Mouse (Mus musculus) left cerebral cortex, adult 2 months (tissue): ENCODE data around the gene Camp. TPM values are rescaled to one million over a fixed set of nuclear protein-coding genes. Genes with fewer than 3 reads are reported as not detected.
"Not testable (repeated sequence)": the region's sequence is repeated elsewhere in the genome, so short reads cannot be mapped to it uniquely, and the experiment has no call there.

Experiments
- DNase-seq, 2 experiments: peaks; one replicate each; pipeline ENCODE4 v3.0.0; 2021 to 2022; ENCODE audit warnings: low spot score in 2 of 2, mixed read lengths in 1 of 2; ENCODE audit errors: extremely low spot score in 1 of 2
- H3K27ac ChIP-seq: fragments of 200-600 bp; 2 replicates; pipeline ENCODE4 v1.8.1; 2022
- H3K4me3 ChIP-seq: fragments of 200-600 bp; 2 replicates; pipeline ENCODE4 v1.8.1; 2022
- CTCF ChIP-seq: fragments of 200-600 bp; IDR thresholded peaks from 2 replicates; pipeline ENCODE4 v1.8.1; 2022; ENCODE audit warnings: antibody characterized with exemption, mild to moderate bottlenecking, moderate library complexity
- intact Hi-C: fragments of 180-260 bp; cut with DNase I; formaldehyde crosslinking; loops from one replicate; pipeline ENCODE4 v1.15.1; 2025
- microRNA-seq, 2 experiments: library from miRNA; unstranded; fragments of <30 nt; microRNA quantifications; one replicate each; pipeline ENCODE4 v1.2.0; 2021
- total RNA-seq, 2 experiments: library from RNA; stranded (reverse); gene quantifications; 2 replicates each; pipeline ENCODE4 v1.2.3; 2021

The Camp gene
- total RNA-seq, 2 experiments from 2014 or later, result not detected

DNA sequence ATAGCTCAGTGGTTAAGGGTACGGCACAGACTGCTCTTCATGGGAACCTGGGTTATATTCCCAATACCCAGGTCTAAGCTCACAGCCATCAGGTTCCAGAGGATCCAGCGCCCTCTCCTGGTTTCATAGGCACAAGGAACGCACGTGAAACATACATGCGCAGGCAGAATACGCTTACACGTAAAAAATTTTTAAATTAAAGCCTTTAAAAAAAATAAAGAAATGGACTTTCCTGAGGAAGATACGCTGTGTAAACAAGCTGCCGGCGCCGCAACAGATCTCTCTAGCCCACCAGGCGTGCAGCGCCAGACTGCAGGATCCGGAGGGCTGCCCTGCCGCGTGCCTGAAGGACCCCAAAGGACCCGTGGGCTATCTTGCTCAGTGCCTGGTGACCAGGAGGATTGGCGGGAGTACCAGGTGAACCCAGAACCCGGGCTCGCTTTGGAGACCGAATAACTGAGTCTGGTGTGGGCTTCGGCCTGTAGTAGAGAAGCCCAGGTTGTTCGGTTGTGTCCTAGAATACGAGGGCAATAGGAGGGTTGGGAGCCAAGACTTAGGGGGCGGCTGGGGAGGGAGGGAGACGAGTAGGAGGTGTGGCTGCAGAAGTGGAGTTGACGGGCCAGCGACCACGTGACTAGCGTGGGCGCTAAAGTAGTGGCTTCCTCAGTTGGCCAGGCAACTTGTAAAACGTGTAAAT is 16.9 kb downstream of the Camp start, which contains the start of gene Nme6:
Gene Nme6 (plus strand): TSS at position 359 of the 697 bp plus-strand sequence.
- intact Hi-C loops, result loop anchor here (5.0 to 10.0 kb wide), 3 partner anchors 708 to 830 kb away; no protein-coding TSS in a partner anchor
- peak; percentile 81 to 84 for DNase-seq
- peak within 1 kb of the TSS; percentile 93 for H3K27ac ChIP-seq

DNA sequence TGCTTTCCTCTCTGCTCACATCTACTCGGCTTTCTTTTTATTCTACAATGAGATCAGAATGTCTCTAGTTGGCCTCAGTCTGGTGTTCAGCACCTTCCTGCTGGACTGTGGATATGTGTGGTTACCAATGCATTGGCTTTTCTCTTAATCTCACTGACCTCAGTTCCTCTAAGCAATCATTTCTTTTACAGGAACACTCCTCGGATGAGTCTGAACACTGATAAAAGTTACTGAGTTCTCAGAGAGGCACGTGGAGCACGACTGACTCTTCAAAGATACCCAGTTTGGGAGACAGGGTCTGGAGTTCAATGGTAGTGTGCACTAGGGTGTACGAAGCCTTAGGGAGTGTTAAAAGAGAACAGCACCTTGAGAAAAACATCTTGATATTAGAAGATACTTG is 23.2 kb downstream of the Camp start:
- TF ChIP-seq CTCF, result no peak
- Histone ChIP-seq H3K4me3 (no peak overlapping the region), H3K27ac (no peak overlapping the region)
- DNase-seq, result no peak
- intact Hi-C loops, result no loop called here

More for the DNA sequence above, 16.9 kb downstream of the Camp start, which contains the start of gene Nme6:
- H3K4me3 ChIP-seq, result peak within 1 kb of the TSS; percentile 64
- TF ChIP-seq CTCF, result peak; percentile 81

DNA sequence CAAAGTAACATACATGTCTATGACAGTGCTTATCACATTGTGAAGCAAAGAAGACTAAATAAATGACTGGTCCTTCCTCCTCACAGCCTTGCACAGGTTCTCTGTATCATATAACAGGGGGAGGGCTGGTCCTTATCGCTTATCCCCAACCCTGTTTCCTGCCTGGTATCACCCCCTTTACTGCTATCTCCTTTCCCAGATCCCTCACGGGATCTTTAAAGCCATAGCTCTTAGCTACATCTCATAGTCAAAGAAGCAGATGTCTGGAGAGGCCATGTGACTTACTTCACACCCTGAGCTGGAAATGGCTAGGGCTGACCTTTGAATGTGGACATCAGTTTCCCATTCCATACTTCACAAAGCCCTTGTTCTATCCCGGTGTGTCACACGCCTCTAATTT is 23.7 kb downstream of the Camp start:
- H3K4me3 ChIP-seq, result no peak overlapping the region
- no peak for DNase-seq
- H3K27ac ChIP-seq, result no peak overlapping the region
- TF ChIP-seq CTCF, result no peak
- intact Hi-C loops, result no loop called here

DNA sequence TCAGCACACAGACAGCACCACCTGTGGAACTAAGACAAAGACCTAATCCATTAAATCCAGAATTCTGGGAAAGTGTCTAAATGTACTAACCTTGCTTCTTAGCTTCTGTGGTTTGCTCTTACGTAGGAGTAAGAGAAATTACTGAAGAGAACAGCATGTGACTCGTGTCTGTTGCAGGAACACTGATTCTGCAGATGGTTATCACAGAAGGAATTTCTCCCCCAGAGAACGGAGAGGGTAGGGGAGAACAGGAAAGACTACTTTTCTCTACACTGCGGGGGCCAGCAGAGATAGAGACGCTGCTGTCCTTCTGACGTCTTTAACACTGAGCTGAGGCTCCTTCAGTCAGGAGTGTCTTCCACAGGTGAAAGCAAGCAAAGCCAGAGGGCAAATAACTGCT is 33.1 kb downstream of the Camp start:
- DNase-seq, result no peak

DNA sequence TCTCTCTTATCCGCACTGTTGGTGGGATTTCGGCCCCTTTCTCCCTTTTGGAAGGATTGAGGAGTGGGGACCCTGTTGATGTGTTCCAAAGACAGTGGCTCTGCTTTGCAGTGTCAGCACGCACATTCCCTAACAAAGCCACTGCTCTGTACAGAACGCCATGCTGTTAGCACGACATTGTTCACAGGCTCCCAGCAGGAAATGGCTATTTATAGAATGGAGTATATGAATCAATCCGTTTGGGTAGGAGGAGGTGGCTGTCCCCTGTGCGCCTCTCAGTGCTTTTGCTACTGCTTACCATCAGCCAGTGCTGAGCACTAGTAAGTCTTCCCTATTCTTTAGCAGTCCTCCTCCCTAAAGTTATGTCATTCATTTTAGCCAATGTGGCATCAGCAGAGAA is 36.0 kb downstream of the Camp start:
- H3K27ac ChIP-seq, result no peak overlapping the region
- no peak for TF ChIP-seq CTCF
- DNase-seq, result no peak
- H3K4me3 ChIP-seq, result no peak overlapping the region
- intact Hi-C loops, result no loop called here

More for the DNA sequence above, 33.1 kb downstream of the Camp start:
- Histone ChIP-seq H3K27ac (no peak overlapping the region), H3K4me3 (no peak overlapping the region)
- no peak for TF ChIP-seq CTCF
- intact Hi-C loops, result no loop called here

DNA sequence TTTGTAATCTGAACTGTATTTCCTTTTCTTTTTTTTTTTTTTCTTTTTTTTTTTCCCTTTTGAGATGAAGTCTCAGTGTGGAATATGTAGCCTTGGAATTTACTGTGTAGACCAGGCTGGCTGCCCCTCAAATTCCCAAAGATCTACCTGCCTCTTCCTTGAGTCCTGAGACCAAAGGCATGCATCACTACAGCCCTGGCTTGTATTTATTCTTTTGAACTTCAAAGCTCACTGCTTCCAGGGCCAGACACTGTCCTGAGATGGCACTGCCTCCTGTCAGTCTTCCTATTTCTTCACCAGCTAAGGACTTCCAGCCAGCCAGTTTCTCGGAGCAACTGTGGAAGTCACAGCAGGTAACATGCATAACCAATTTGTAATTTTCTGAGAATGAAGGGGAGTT is 37.4 kb downstream of the Camp start, which contains the start of gene Spink8:
Gene Spink8 (plus strand): TSS at position 301 of the 400 bp plus-strand sequence.
- Histone ChIP-seq H3K4me3 (no peak within 1 kb of the TSS), H3K27ac (no peak within 1 kb of the TSS)
- TF ChIP-seq CTCF, result no peak
- intact Hi-C loops, result no loop called here
- no peak for DNase-seq

DNA sequence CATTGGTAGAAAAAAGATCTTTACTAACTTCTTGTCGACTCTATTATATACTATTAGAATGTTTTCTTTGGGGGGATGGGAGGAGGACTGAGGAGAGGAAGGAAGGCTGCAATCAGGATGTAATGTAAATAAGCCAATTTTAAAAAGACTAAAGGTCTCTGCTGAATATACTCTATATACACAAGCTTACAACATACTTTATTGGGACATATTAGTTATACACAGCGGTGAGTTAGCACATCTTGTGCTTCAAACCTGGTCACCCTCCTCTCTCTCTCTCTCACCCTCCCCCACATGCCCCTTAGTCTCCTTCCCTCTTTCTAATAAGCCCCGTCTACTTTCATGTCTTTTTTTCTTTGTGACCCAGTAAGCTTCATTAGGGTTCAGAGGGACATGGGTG is 41.5 kb downstream of the Camp start:
- no peak for DNase-seq
- H3K4me3 ChIP-seq, result no peak overlapping the region
- intact Hi-C loops, result no loop called here
- no peak overlapping the region for H3K27ac ChIP-seq
- no peak for TF ChIP-seq CTCF

DNA sequence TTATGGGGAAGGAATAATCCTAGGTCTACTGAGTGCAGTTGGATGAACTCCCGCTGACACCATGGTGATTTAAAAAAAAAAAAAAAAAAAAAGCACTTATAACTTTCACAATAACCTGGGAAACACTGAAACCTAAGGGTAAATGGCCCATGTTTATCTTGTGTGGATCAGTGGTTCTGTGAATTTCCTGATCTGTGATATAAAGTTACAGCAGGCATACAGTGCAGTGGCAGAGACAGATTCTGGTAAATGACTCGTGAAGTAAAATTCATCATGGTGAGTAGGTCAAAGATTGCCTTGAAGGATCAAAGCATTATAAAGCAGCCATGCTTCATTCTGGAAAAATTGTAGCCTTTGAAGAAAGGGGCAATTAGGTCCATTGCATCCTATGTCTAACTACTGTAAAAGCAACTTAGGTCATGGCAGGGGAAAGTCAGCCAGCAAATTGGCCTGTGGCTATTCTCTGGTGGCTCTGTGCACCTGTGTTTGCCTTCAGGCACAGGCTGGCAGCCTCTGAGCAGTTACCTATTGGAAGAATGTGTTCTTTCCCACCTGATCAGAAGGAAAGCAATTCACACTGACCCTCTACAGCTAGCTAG is 42.6 kb downstream of the Camp start:
- Histone ChIP-seq H3K4me3 (no peak overlapping the region), H3K27ac (no peak overlapping the region)
- DNase-seq, result no peak
- intact Hi-C loops, result no loop called here
- no peak for TF ChIP-seq CTCF

DNA sequence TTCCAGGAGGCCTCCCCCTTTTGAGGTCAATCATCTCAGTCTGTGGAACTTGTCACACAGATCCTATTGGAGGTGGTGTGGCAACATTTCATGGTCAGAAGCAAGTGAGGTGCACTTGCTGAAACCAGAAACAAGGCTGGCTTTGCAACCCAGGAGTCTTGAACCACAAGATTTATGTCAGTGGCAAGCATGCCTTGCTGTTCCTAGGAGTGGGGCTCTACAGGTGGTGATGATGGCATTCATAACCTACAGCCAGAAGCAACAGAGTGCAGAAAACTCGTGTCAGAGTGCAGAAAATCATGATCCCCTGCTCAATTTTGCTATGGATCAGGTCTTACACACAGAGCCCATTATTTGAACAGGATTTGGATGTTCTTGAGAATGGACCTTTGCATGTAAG is 43.2 kb downstream of the Camp start:
- Histone ChIP-seq H3K4me3 (no peak overlapping the region), H3K27ac (no peak overlapping the region)
- DNase-seq, result no peak
- TF ChIP-seq CTCF, result no peak
- intact Hi-C loops, result no loop called here

DNA sequence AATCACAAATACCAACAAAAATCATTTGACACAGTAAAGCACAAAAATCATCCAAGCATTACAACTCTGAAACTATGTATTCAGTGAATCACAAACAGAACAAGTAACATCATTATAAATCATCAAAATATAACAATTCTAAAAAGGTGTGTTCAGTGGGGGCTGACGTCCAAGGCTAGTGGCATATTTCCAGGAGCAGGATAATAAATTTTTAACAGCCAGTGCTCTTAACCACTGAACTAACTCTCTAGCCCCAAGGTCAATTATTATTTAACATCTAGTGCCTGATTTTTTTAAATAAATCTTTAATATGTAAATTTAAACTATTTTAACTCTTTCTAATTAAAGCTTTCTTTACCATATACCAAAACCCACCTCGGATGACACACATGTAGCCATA is 43.8 kb downstream of the Camp start:
- H3K4me3 ChIP-seq, intact Hi-C loops, H3K27ac ChIP-seq, DNase-seq: not testable (repeated sequence)

DNA sequence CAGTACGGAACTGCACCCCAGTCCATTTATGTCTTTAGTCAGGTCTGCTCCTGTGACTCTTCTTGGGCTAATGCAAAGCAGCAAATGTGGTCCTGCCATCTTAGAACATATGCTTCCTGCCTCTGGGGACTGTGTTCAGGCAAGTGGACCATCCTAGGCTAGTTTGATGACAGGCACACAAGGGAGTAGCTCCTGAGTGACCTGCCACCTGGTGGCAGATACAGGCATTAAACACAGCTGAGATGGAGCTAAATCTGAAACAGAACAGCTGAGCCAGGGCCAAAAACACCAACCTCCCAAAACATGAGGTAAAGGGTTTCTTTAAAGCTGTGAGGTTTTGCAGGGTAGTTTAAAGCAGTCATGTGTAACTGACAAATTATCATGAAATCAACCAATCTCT is 51.4 kb downstream of the Camp start:
- no peak for DNase-seq
- intact Hi-C loops, result no loop called here
- Histone ChIP-seq H3K4me3 (no peak overlapping the region), H3K27ac (no peak overlapping the region)
- peak; percentile 56 for TF ChIP-seq CTCF

Small RNA genes within 50 kb of the gene (microRNA-seq; reads per million reads assigned to microRNA genes)
- gene Mir7089, result 0 to 0.24 reads per million in 2 experiments

Other genes with a start within 250 kb of the Camp start
- not detected for gene Fbxw24, start 223.6 kb downstream of the Camp start, total RNA-seq
- not detected for gene Fbxw25, start 185.0 kb downstream of the Camp start, total RNA-seq
- gene Fbxw18, start 146.9 kb downstream of the Camp start, total RNA-seq, result not detected
- gene Fbxw26, start 103.5 kb downstream of the Camp start, total RNA-seq, result not detected
- gene Fbxw27, start 58.9 kb downstream of the Camp start, total RNA-seq, result not detected
- gene Spink8, start 37.3 kb downstream of the Camp start, total RNA-seq, result 1 to 10 TPM; 2.6 to 3.4 TPM
- 10 to 100 TPM; 10.6 to 11.2 TPM for gene Nme6, start 16.9 kb downstream of the Camp start, total RNA-seq
- gene Cdc25a, start 26.0 kb upstream of the Camp start, total RNA-seq, result 1 to 10 TPM; 5.5 to 6.9 TPM
- gene Map4, start 81.8 kb upstream of the Camp start, total RNA-seq, result 100 to 1,000 TPM; 365 to 381 TPM